Mouse (Mus musculus) urinary bladder, postnatal 25 days (tissue): ENCODE measurements at regions not wholly inside any gene's neighbourhood (a gene's known extent, or its start where the extent isn't known, plus 50 kb on each side); places are given as distances from the start of the nearest gene placed in this dataset.

Experiments used
- DNase-seq: peaks from one replicate; pipeline ENCODE4 v3.0.0; 2022; ENCODE audit warnings: low spot score

DNA sequence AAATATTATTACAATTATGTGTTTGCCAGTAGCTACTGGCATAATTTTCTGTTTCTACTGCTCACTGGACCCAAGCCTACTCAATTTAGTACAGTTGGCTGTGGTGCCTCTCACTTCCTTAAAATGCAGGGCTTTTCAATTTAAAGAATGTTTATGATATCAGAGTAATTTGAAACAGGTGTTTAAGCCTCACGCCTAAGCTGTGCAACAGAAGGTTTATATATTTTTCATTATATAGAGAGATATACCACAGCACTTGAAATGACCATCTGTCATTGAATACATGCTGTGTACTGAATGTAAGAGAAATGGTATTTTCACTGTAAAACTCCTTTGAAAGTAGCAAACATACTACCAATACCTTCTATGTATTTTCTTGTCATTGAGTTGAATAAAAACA is 376.8 kb downstream of the Otol1 start:
- DNase-seq: no peak

DNA sequence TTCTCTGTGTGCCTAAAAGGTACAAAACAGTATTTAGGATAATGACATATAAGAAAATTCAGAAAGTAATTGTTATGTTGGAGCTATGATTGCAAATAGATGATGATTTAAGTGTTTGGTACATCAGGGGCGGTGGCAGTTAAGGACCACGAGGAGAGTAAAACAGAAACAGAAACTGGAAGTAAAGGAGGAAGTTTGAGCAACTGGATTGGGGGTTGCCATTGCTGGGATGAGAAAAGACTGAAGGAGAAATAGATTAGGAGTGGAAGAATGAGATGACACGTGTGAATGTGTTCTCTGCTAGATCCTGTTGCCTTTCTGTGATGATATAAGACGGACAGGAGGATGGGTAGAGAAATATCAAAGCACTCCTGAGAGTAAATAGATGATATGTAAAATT is 378.5 kb downstream of the Otol1 start:
- no peak for DNase-seq

DNA sequence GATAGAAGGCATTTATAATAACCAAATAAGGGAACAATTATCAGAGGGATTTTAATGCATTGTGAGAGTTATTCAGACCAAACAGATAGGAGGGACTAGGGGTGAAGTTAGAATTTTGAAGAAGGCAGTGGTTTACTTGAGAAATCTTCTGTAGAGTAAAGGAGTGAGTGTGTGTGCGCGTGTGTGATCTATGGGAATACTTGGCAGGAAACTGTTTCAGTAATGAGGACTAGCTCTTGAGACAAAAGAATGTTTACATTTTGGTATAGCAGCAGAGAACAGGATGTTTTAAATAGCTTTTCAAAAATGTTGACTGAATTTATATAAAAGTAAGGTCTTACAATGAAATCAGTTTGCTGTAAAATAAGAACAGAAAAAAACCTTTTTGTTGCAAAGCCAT is 393.8 kb downstream of the Otol1 start:
- DNase-seq: no peak

DNA sequence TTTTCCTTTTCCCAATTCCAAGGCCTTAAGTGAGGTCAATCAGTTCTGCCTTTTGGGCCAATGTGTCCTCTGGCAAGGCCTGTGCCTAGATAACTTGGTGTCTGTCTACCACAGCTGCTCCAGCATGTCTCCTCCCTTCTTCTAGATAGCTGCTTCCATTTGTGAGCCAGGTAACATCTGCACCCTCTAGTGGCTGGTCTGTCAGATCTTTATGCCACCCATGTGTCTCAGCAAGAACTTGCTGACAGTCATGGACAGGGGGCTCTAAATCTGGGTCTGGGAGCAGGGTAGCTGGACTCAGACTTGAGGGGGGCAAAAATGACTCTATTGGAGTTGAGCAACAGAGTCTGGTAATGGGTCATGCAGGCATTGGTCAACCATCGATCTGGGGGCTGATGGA is 399.2 kb downstream of the Otol1 start:
- DNase-seq: no peak

DNA sequence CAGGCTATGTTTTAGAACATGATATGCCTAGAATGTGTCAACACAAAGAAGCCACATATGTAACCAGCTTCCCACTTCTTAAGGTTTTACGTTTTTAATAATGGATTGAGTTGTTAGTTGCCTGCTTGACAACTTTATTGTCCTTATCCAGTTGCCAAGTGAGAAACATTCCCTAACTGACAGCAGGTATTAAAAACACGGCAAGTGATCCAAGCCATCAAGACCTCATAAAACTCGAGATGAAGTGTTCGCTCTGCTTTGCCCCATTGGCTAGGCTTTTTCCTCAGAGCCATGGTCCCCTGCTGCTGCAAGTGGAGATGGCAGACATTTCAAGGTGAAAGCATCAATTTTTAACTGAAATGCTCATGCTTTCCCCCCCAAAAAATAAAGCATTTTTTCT is 410.9 kb downstream of the Otol1 start:
- no peak for DNase-seq

GRCm38 (mm10) chr3:70422016-70422415 is 414.6 kb downstream of the Otol1 start:
- DNase-seq: no peak

DNA sequence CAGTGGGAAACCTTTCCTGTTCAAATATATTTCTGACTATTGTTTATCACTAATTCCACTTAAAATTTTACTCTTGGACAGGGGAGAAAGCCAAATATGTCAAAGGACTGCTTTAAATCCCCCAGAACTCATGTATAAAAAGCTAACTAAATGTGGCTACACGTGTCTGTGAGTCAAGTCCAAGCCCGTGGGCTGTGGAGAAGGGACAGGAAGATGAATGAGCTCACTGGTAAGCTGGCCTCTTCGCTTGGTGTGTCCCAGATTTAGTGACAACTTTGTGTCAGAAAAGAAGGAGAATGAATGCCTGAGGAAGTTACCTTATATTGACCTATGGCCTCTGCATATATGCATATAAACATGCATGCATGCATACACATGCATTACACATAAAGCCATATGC is 415.3 kb downstream of the Otol1 start:
- DNase-seq: no peak

- DNase-seq: no peak
These were observed 429.3 kb downstream of the Otol1 start for GRCm38 (mm10) chr3:70436671-70437070.

DNA sequence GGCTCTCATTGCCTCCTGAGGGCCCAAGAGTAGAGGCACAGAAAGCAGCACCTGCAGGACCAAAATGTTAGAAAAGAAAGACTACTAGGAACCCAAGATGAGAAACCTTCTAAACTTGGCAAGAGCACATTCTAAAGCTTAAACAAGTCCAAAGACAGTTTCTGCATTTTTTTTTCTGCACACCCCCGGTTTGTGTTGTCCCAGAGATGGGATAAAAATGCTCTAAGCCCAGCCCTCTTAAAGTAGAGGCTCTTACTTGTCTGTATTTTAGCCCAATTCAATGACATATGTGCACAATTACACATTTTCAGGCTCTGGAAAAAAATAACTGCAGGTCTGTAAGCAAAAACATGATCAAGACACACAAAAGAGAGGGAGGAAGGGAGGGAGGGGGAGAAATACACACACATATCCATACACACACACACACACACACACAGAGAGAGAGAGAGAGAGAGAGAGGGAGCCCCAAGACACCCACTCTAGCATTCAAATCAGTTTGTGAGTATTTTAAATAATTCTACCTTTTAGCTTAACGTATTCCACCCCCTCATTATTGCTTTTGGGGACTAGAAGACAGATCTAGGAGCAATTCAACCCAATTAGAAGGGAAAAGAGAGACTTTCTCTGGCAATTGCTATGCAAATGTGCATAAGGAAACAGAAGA is 449.9 kb downstream of the Otol1 start:
- DNase-seq: no peak

GRCm38 (mm10) chr3:70460811-70461210 is 453.4 kb downstream of the Otol1 start:
- DNase-seq: no peak

GRCm38 (mm10) chr3:70463221-70463620 is 455.8 kb downstream of the Otol1 start:
- DNase-seq: no peak

DNA sequence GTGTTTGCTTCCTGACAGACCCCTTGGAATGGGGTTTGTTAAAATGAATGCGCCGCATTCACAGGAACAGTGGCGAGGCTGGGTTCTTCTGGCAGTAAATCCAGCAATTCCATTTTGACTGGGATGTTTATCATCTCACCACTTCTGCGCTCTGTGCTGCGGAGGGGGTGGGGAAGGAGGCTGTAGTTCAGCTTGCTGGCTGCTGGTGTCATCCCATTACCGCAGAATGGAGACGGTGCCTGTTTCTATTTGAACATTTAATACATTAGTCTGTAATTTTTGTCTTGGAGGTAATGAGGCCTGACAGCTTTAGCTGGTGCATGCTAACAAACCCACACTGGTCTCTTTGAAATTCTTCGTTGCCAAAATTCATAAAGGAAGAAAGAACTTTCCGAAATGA is 475.1 kb downstream of the Otol1 start:
- peak; percentile 3 for DNase-seq

GRCm38 (mm10) chr3:70483066-70483743 is 475.8 kb downstream of the Otol1 start:
- DNase-seq: no peak

- no peak for DNase-seq
These were observed 489.0 kb downstream of the Otol1 start for GRCm38 (mm10) chr3:70496431-70496830.

GRCm38 (mm10) chr3:70500245-70500858 is 492.9 kb downstream of the Otol1 start:
- no peak for DNase-seq

DNA sequence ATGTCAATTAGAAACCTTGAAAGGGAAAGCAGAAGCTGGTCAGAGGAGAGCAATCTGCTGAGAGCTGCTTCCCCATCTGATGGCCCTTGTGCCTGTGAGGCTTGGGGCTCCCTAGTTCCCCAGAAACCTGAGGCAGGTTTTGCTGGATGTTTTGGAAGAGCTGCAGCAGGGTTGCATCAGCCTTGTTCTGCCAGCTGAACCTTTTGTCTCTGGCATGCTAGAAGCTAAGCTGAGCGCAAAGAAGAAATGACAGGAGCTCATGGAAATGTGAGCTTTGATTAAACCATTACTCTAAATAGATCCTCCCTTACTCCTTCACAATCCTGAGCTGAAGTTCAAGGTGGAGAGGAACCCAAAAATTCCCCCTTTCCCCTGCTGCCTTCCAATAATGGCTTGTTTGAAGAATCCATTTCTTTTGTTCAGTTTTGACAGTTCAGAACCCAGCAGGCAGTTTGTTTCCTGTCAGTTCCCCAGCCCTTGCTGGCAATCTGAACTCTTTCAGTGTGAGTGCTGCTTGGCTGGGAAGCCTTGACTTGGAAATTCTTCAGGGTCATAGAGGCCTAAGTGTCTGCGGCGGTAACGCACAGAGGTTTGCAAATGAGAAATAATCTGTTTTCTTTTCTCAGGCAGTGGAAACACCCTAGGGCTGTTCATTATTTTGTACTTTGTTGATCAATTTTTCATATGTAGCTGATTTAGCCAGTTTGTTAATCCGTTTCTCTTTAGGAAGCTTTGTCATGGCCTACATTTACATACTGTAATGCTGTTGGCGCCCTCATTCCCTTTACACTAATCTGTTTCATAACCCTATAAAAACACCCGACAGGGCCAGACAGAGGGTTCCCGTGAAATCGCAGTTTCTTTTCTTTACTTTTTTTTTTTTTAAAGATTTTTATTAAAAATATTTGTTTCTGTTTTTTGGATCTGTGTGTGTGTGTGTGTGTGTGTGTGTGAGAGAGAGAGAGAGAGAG is 493.9 kb downstream of the Otol1 start:
- DNase-seq: no peak

DNA sequence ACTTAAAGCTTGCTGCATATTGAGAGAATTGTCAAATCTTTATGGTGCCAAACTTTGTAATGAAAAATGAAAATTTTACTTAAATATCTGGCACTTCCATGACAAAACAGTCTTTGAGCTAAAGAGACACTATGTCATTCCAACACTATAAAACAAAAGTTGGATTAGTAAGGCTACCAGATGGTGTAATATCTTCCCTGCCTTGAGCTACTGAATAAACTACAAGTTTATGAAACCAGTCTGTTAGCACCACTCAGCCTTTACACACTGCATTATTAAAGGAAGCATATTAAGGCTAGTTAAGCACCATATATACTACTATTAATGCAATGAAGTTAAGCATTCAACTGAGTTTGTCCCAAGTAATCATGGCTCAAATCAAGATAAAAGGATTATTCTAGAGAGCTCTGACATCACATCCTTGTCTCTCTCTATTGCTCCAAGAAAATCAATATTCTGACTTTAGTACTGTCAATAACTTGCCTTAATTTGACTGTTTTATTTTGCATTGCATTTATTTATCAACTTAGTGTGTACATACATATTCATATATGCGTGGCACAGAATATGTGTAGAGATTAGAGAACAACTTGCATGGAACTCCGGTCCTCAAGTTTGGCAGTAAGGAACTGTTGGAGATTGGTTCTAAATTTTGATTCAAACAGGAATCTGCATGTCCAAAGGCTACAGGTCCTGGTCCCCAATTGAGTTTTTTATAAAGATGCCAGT is 526.3 kb downstream of the Otol1 start:
- no peak for DNase-seq

- no peak for DNase-seq
These were observed 527.7 kb downstream of the Otol1 start for GRCm38 (mm10) chr3:70535084-70535483.

DNA sequence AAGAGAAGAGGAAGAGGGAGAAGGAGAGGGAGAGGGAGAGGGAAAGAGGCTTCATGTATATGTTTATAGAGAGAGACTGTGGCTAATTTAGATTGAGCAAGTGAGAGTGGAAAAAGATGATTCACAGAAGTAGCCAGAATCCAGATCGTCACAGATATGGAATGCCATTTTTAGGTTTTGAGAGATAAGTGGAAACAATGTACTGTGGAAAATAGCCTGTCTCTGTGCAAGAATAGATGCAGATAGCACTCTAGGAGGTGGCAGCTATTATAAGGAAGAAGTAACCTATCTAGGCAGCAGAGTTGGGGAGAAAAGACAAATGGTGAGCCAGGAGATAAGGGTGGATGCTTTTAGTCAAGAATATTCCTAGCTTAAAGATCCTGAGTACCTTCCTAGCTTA is 536.5 kb downstream of the Otol1 start:
- DNase-seq: no peak

- DNase-seq: no peak
These were observed 550.4 kb downstream of the Otol1 start for GRCm38 (mm10) chr3:70557821-70558220.

- DNase-seq: no peak
These were observed 558.9 kb downstream of the Otol1 start for GRCm38 (mm10) chr3:70566140-70566857.
